In genomic region chr19:36927800-36928361, GRCm38 (mm10) we compare ENCODE assay signal across 10 mouse cellular contexts. TPM values are rescaled to one million over a fixed set of nuclear protein-coding genes. Genes with fewer than 3 reads are reported as not detected.
DNase-seq lines count a peak whose midpoint lies in the region; ATAC-seq lines count a peak whose summit lies in the region.
"Had no signal": no experiment of that assay in that cellular context is flagged by ENCODE, and none has a peak within 500 bp of the region (broad histone marks: within the 10 kb centered on the region; RNA-seq: fewer than 3 reads in every experiment).

No protein-coding gene starts in this region.

- H3K9me3 ChIP-seq in forebrain, embryonic 12.5 days, result no peaks in the 10 kb centered on the region
- H3K9me3 ChIP-seq in forebrain, embryonic 11.5 days (ENCODE audit: control insufficient read depth, low read length), result no peaks in the 10 kb centered on the region
- no peaks in the 10 kb centered on the region for H3K9me3 ChIP-seq in limb, embryonic 12.5 days
- no peaks in the 10 kb centered on the region for H3K9me3 ChIP-seq in limb, embryonic 10.5 days (replicated peaks)
- no peaks in the 10 kb centered on the region for H3K9me3 ChIP-seq in hindbrain, embryonic 13.5 days
- H3K9me3 ChIP-seq in midbrain, embryonic 15.5 days, result no peaks in the 10 kb centered on the region

- no peak for DNase-seq in forebrain, embryonic 11.5 days (ENCODE audit: low spot score)
- no peak for DNase-seq in limb, embryonic 10.5 days (ENCODE audit: low spot score)
- DNase-seq in thymus, adult 18-20 months, result no peak
- DNase-seq in gastrocnemius, postnatal 25 days, result no peak
- DNase-seq: adrenal gland, adult 8-10 months; layer of hippocampus, postnatal 36 days had no signal

- 86% methylated on average over 6 of the region's 6 CpGs for WGBS in forebrain, embryonic 12.5 days
- 89% methylated on average over 6 of the region's 6 CpGs for WGBS in forebrain, embryonic 11.5 days
- 73% methylated on average over 6 of the region's 6 CpGs for WGBS in limb, embryonic 12.5 days
- WGBS in limb, embryonic 10.5 days, result 91% methylated on average over 6 of the region's 6 CpGs
- WGBS in hindbrain, embryonic 13.5 days, result 88% methylated on average over 6 of the region's 6 CpGs
- WGBS in midbrain, embryonic 15.5 days, result 84% methylated on average over 6 of the region's 6 CpGs

- peaks cover 21% of the 10 kb centered on the region for H3K4me1 ChIP-seq in forebrain, embryonic 12.5 days
- H3K4me1 ChIP-seq in forebrain, embryonic 11.5 days (replicated peaks; ENCODE audit: control insufficient read depth, insufficient read depth, low read length), result peaks cover 3% of the 10 kb centered on the region; the same call in 1 of the 2 replicates
- peaks cover 12% of the 10 kb centered on the region for H3K4me1 ChIP-seq in limb, embryonic 12.5 days (replicated peaks)
- H3K4me1 ChIP-seq in limb, embryonic 10.5 days, result peaks cover 19% of the 10 kb centered on the region
- peaks cover 24% of the 10 kb centered on the region for H3K4me1 ChIP-seq in hindbrain, embryonic 13.5 days (replicated peaks)
- peaks cover 26% of the 10 kb centered on the region for H3K4me1 ChIP-seq in midbrain, embryonic 15.5 days

- peak overlapping the region; percentile 79 for H3K4me2 ChIP-seq in forebrain, embryonic 12.5 days
- H3K4me2 ChIP-seq in forebrain, embryonic 11.5 days (ENCODE audit: low read depth, low read length, severe bottlenecking), result no peak overlapping the region
- peak overlapping the region; percentile 70; the same call in 1 of the 2 replicates for H3K4me2 ChIP-seq in limb, embryonic 12.5 days
- H3K4me2 ChIP-seq in hindbrain, embryonic 13.5 days, result peak overlapping the region; percentile 79; the same call in 1 of the 2 replicates
- H3K4me2 ChIP-seq in midbrain, embryonic 15.5 days, result peak overlapping the region; percentile 74; the same call in 1 of the 2 replicates

- H3K27me3 ChIP-seq in forebrain, embryonic 12.5 days, result no peaks in the 10 kb centered on the region
- H3K27me3 ChIP-seq in forebrain, embryonic 11.5 days (ENCODE audit: control insufficient read depth, insufficient read depth, low read length), result no peaks in the 10 kb centered on the region
- H3K27me3 ChIP-seq in limb, embryonic 12.5 days, result no peaks in the 10 kb centered on the region
- H3K27me3 ChIP-seq in limb, embryonic 10.5 days (ENCODE audit: low read depth, poor library complexity, severe bottlenecking), result no peaks in the 10 kb centered on the region
- H3K27me3 ChIP-seq in hindbrain, embryonic 13.5 days, result no peaks in the 10 kb centered on the region
- no peaks in the 10 kb centered on the region for H3K27me3 ChIP-seq in midbrain, embryonic 15.5 days (replicated peaks)

- no peak overlapping the region for H3K27ac ChIP-seq in forebrain, embryonic 12.5 days
- H3K27ac ChIP-seq in forebrain, embryonic 11.5 days (ENCODE audit: low read depth, low read length), result no peak overlapping the region
- no peak overlapping the region for H3K27ac ChIP-seq in limb, embryonic 12.5 days
- H3K27ac ChIP-seq in limb, embryonic 10.5 days, result no peak overlapping the region
- H3K27ac ChIP-seq in hindbrain, embryonic 13.5 days, result no peak overlapping the region
- no peak overlapping the region for H3K27ac ChIP-seq in midbrain, embryonic 15.5 days

- no peak for ATAC-seq in forebrain, embryonic 12.5 days (ENCODE audit: low FRiP score)
- ATAC-seq in forebrain, embryonic 11.5 days (replicated peaks; ENCODE audit: low FRiP score), result no peak
- no peak for ATAC-seq in limb, embryonic 12.5 days (ENCODE audit: insufficient number of reproducible peaks, insufficient read depth, low FRiP score, low TSS enrichment, low read depth)
- no peak for ATAC-seq in hindbrain, embryonic 13.5 days (ENCODE audit: low FRiP score)
- ATAC-seq in midbrain, embryonic 15.5 days (replicated peaks), result no peak

- H3K4me3 ChIP-seq in forebrain, embryonic 12.5 days (replicated peaks), result no peak overlapping the region
- no peak overlapping the region for H3K4me3 ChIP-seq in forebrain, embryonic 11.5 days (ENCODE audit: low read depth, low read length)
- no peak overlapping the region for H3K4me3 ChIP-seq in limb, embryonic 12.5 days (replicated peaks)
- H3K4me3 ChIP-seq in limb, embryonic 10.5 days, result no peak overlapping the region
- H3K4me3 ChIP-seq in hindbrain, embryonic 13.5 days, result no peak overlapping the region
- H3K4me3 ChIP-seq in midbrain, embryonic 15.5 days, result no peak overlapping the region

- no peak overlapping the region for H3K9ac ChIP-seq in forebrain, embryonic 12.5 days
- H3K9ac ChIP-seq in forebrain, embryonic 11.5 days (ENCODE audit: low read length), result no peak overlapping the region
- no peak overlapping the region for H3K9ac ChIP-seq in limb, embryonic 12.5 days (replicated peaks)
- peak overlapping the region; percentile 46; the same call in 1 of the 2 replicates for H3K9ac ChIP-seq in hindbrain, embryonic 13.5 days
- H3K9ac ChIP-seq in midbrain, embryonic 15.5 days, result no peak overlapping the region

- no peaks in the 10 kb centered on the region for H3K36me3 ChIP-seq in forebrain, embryonic 12.5 days (replicated peaks)
- H3K36me3 ChIP-seq in forebrain, embryonic 11.5 days (ENCODE audit: control insufficient read depth, insufficient read depth, low read length), result no peaks in the 10 kb centered on the region
- no peaks in the 10 kb centered on the region for H3K36me3 ChIP-seq in limb, embryonic 12.5 days
- 0 out of 2 replicates have a peak, but pooled peaks cover 2% of the 10 kb centered on the region for H3K36me3 ChIP-seq in limb, embryonic 10.5 days
- H3K36me3 ChIP-seq in hindbrain, embryonic 13.5 days, result no peaks in the 10 kb centered on the region
- H3K36me3 ChIP-seq in midbrain, embryonic 15.5 days (replicated peaks), result no peaks in the 10 kb centered on the region

RNA-seq across cellular contexts. Expression of gene Btaf1, which starts 2.0 kb away (rescaled TPM):
- polyA plus RNA-seq in forebrain, embryonic 12.5 days (2016; fragmentation: Nextera tagmentation; extraction: Ambion mirVana), result 20.3 and 20.9 TPM in 2 replicates
- 23.3 and 23.8 TPM in 2 replicates for polyA plus RNA-seq in forebrain, embryonic 11.5 days (2014; fragmentation: Nextera tagmentation; extraction: Ambion mirVana)
- polyA plus RNA-seq in limb, embryonic 12.5 days (2016; fragmentation: Nextera tagmentation; extraction: Ambion mirVana), result 16.1 and 17.4 TPM in 2 replicates
- polyA plus RNA-seq in limb, embryonic 10.5 days (2016; fragmentation: Nextera tagmentation; extraction: Ambion mirVana), result 14.9 and 16.2 TPM in 2 replicates
- polyA plus RNA-seq in hindbrain, embryonic 13.5 days (2015; fragmentation: Nextera tagmentation; extraction: Ambion mirVana), result 9.8 and 10.1 TPM in 2 replicates
- polyA plus RNA-seq in midbrain, embryonic 15.5 days (2015; fragmentation: Nextera tagmentation; extraction: Ambion mirVana), result 9.3 and 10.2 TPM in 2 replicates
- total RNA-seq in gastrocnemius, postnatal 25 days (2021), result 1 to 10 TPM; 6.1 to 8.8 TPM

RNA-seq across cellular contexts. Expression of gene Fgfbp3, which starts 8.5 kb away (rescaled TPM):
- 34.2 and 40.5 TPM in 2 replicates for polyA plus RNA-seq in forebrain, embryonic 12.5 days (2016; fragmentation: Nextera tagmentation; extraction: Ambion mirVana)
- polyA plus RNA-seq in forebrain, embryonic 11.5 days (2014; fragmentation: Nextera tagmentation; extraction: Ambion mirVana), result 28.6 and 29.3 TPM in 2 replicates
- polyA plus RNA-seq in limb, embryonic 12.5 days (2016; fragmentation: Nextera tagmentation; extraction: Ambion mirVana), result 8.6 and 9.1 TPM in 2 replicates
- 4.0 and 4.6 TPM in 2 replicates for polyA plus RNA-seq in limb, embryonic 10.5 days (2016; fragmentation: Nextera tagmentation; extraction: Ambion mirVana)
- 56.2 and 64.3 TPM in 2 replicates for polyA plus RNA-seq in hindbrain, embryonic 13.5 days (2015; fragmentation: Nextera tagmentation; extraction: Ambion mirVana)
- polyA plus RNA-seq in midbrain, embryonic 15.5 days (2015; fragmentation: Nextera tagmentation; extraction: Ambion mirVana), result 55.3 and 58.4 TPM in 2 replicates
- total RNA-seq in gastrocnemius, postnatal 25 days (2021), result 1 to 10 TPM in 1 of 2 experiments, under 1 TPM in 1; 0.94 to 1.4 TPM
